Mouse (Mus musculus): ENCODE data around the gene Ms4a18.
"Not testable (repeated sequence)": the region's sequence is repeated elsewhere in the genome, so short reads cannot be mapped to it uniquely, and the experiment has no call there.

Gene Ms4a18

DNA sequence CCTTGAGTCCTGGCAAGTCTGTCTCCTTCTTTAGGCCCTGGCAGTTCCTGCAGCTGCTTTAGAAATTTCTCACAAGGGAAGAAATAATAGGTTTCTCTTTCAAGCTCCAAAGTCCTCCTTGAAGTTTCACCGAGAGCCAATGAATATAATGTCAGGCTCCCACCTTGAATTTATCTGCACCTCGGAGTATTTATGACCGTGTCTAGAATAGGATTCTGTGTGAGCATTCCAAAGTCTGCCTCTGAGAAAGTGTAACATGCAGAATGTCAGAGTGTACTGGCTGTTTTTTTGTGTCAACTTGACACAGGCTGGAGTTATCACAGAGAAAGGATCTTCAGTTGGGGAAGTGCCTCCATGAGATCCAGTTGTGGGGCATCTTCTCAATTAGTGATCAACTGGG is at the start of gene Ms4a18:
TSS of gene Ms4a18 (minus strand) at position 141 of the 400 bp plus-strand sequence.
- DNase-seq: no peak

DNA sequence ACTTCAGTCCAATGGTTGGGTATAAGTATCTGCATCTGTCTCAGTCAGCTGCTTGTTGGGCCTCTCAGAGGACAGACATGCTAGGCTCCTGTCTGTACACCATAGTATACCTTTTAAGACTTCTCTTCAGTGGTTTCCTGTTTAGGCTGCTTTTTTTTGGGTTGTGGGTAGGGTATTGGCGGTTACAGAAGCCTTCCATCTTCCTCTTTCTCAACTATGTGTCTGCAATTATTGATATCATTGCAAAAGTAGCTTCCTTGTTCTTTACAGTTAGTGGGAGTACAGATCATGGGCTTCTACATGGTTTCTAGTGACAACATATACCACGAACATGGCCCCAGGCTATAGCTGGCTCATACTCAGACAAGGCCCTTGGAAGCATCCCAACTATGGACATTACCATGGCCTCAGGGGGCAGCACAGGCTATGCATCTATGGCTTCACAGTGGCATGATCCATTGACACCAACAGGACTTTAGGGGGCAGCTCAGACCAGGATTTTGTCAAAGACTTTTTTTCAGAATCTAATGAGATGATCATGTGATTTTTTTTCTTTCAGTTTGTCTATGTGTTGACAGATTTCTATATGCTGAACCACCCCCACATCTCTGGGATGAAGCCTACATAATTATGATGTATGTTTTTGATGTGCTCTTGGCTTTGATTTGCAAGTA is 47.5 kb upstream of the Ms4a18 start:
- DNase-seq: no peak

DNA sequence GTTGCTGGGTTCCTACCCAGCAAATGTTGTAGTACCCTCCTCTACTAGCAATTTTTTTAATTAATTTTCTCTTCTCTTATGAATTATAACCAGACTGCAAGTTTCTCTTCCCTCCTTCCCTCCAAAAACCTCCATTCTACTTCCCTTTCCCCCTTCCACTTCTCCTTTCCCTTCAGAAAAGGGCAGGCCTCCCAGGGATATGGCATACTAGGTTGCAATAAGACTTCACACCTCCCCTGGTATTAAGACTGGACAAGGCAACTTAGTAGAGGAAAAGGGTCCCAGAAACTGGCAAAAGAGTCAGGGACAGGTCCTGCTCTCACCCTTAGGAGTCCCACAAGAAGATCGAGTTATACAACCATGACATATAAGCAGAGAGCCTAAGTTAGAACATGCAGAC is 43.1 kb upstream of the Ms4a18 start:
- DNase-seq: no peak

DNA sequence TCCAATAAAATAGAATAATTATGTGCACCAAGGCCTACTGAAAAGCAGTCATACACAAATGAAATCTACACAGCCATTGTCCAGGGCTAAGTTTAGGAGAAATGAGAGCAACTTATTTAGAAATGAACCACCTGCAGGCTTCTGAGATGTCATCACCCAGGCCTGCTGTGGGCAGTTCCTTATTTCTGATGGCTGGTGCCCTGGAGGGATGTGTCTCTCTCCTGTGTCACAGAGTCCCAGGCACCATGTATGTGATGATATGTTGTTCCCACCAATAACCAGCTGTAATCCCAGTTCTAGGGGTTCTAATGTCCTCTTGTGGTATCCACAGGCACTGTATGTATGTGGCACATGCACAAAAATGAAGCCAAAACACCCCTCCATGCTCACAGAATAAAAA is 42.1 kb upstream of the Ms4a18 start:
- no peak for DNase-seq

DNA sequence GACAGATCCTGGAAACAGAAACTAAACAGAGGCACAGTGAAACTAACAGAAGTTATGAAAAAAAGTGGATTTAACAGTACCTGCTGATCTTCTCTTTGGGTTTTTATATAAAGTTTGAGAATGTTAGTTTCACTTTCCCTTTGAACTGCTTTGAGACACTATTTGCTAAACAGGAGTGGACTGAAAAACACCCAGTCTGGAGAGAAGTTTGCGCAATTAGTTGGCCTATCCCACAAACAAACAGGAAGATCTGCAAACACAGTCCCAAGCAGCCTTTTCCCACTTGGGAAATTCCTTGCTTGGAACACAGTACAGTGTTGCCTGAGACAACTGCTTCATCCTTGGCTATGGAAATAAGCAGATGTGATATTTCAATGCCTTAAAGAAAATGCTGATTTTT is 37.9 kb upstream of the Ms4a18 start:
- not testable (repeated sequence) for DNase-seq

DNA sequence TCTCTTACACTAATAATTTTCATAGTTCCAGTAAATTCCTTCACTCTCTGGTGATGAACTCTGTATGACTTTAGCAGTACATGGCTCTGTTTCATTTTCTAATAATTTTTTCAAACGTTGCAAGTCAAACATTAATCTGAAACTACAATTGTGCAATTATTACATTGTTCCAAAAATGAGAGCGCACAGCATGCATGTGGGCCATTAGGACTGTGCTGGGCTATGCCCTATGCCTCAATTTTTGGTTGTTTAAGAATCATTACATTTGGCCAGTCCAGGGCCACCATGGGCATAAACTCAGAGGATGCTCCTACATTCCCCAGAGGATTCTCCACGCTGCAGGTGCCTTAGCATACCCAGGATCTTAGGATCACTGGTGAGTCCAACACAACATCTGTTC is 35.4 kb upstream of the Ms4a18 start:
- DNase-seq: no peak

DNA sequence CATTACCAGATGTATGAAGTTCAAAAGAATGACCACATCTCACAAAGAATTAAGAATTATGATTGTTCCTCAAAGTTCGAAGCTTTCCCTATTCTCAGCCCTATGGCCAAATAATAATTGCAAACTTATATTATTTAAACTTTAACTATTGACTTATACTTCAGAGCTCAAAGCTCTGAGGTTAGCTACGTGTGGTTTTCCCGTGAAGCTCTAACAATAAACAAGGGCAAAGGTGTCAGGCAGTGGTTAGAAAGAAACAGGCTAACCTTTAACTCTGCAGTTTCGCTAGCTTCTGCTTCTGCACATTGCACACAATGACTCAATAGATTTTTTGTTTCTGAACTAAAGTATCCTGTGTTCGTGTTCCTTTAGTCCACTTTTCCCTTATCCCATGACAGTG is 35.0 kb upstream of the Ms4a18 start:
- DNase-seq: no peak

DNA sequence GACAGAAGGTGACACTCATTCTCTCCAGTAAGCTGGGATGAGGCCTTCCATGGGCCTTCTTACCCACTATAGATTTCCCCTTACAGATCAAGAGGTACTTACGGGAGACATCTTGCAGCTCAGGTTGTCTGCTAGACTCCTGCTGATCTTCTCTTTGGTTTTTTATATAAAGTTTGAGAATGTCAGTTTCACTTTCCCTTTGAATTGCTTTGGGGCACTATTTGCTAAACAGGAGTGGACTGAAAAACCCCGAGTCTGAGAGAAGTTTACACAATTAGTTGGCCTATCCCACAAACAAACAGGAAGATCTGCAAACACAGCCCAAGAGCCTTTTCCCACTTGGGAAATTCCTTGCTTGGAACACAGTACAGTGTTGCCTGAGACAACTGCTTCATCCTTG is 32.5 kb upstream of the Ms4a18 start:
- DNase-seq: no peak

DNA sequence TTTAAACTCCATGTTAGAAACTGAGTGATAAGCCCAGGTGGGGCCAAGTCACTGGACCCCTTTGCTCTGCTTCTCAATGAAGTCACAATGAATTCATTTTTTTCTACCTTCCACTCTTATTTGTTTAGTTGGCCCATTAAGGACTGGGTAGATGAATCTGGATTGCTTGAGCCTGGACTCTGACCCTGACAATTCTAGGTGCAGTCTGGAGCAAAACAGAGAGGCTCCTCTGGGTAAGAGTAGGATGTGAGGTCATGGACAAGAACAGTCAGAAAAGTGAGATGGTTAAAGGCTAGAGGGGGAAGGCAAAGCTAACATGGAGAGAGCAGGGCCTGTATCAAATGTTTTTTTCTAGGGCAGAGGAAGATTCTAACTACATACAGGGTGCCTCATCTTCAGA is 31.6 kb upstream of the Ms4a18 start:
- DNase-seq: no peak

DNA sequence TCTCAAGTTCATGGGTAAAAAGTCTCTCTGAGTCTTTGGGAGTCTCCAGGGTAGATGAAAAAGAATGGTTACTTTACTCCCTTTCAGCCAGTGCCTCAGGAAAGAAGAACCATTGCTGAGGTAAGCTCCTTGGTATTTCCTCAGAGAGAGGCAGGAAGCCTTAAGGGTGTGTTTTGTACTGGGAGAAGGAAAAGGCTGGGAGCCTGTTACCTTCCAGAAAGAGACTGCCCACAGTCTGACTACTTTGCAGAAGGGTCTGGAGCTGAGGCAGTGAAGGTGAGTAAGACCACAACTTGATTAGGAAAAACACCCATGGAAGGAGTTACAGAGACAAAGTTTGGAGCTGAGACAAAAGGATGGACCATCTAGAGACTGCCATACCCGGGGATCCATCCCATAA is 30.7 kb upstream of the Ms4a18 start:
- DNase-seq: no peak

DNA sequence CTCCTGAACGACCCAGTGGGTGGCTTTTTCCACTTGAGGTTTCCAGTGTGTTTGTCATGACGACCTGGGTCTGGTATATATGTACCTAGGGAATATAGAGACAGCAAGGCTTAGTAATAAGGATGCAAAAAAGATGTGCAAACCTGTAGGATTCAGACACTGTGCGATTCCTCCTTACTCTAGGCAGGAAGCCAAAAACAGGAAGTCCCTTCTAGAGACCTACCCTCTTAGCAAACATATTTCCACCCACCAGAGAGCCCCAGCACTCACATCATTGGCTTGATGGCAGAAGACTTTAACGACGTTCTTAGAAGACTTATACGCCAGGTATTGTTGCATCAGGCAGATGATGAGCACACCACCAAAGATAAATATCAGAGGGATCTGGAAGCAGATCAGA is 30.2 kb upstream of the Ms4a18 start:
- DNase-seq: no peak

DNA sequence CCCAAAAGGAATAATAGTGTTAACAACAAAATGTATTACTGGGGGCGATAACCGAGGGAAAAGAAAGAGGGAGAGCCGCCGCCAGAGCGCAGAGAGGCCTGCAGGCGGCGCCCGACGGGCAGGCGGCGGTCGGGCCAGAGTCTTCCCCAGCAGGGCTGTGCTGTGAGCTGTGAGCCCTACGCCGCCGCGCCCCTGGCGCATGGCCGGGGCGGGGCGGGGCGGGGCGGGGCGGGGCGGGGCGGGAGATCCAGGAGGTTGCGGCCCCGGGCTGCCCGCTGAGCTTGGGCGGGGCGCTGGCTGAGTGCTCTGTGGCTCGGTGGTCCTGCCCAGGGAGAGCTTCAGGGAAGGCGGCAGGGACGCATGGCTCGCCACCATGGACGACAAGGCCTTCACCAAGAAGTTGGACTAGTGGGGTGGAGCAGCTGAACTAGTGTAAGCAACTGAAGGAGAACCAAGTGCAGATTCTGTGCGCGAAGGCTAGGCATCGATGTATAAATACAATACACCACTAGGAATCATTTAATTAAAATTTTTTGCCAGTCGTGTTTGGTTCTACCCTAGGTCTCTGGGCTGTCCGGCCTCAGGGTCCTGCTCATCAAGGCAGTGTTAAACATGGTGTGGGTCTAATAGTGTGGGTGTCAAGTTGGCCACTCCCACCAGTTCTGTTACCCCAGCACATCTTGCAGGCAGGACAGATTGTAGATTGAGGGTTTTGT is 27.3 kb upstream of the Ms4a18 start:
- no peak for DNase-seq

DNA sequence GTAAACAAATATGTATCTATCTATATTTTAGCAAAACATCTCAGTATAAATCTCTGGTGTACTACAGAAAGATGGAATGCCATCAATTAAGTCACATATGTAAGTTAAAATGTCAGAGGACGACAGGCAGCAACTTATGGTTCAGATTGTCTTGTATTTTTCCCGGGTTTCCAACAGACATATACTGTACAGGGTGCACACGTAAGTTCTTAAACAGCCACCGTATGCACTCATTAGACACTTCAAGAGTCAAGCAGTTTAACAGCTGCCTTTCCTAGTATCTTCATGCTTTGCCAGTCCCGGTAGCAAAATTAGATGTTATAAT is 26.8 kb upstream of the Ms4a18 start:
- no peak for DNase-seq

DNA sequence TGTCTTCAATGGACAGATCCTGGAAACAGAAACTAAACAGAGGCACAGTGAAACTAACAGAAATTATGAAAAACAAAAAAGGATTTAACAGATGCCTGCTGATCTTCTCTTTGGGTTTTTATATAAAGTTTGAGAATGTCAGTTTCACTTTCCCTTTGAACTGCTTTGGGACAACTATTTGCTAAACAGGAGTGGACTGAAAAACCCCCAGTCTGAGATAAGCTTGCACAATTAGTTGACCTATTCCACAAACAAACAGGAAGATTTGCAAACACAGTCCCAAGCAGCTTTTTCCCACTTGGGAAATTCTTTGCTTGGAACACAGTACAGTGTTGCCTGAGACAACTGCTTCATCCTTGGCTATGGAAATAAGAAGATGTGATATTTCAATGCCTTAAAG is 19.7 kb upstream of the Ms4a18 start:
- DNase-seq: no peak

DNA sequence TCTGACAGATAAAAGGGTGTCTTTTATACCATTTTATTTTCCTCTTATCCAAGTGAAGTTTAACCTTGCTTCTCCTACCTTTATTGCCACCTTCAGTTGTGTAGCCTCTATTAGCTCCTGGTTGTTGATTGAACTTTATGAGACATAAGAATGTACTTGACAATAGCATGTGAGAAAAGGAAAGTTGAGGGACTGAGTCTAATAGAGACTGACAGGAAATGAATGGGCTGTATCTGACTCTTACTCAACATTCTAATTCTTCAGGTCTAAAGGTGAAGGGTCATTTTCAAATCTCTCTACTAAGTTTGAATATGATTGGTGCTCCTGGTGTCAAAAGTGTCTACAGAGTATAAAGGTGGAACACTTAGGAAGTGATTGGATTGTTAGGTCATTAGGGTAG is 4.6 kb upstream of the Ms4a18 start:
- DNase-seq: no peak

DNA sequence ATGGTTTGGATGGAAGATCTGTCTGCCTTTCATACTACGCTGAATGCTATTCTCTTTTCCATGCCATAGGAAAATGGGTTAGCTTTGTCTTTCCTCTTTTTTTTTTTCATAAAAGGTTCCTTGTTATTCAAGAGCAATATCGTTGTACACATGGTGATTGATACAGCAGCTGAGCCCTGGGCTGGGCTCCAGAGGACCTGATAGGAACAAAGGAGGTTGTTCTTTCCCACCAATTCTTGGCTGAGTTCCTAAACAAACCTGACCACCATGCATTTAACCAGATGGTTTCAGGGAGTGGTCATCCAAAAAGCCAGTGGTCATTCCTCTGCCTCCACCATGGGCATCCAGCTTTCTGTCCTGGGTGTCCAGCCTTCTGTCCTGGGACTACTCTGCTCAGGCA is 580 bp downstream of the Ms4a18 start:
- DNase-seq: no peak

DNA sequence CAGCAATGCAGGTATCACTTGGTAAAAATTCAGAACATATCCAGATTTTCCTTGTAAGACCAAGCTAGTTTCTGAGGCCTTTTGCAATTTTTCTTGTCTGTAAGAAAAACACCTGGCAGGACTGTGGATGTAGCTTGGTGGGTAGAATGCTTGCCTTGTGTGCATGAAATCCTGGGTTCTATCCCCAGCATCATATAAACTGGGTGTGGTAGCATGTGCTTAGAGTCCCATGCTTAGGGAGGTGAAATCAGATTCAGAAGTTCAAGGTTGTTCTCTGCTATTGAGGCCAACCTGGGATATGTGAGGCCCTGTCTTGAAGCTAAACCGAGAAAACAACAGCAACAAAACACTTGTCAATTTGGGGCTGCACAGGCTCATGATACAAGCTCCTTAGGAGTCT is 1.8 kb downstream of the Ms4a18 start:
- no peak for DNase-seq

DNA sequence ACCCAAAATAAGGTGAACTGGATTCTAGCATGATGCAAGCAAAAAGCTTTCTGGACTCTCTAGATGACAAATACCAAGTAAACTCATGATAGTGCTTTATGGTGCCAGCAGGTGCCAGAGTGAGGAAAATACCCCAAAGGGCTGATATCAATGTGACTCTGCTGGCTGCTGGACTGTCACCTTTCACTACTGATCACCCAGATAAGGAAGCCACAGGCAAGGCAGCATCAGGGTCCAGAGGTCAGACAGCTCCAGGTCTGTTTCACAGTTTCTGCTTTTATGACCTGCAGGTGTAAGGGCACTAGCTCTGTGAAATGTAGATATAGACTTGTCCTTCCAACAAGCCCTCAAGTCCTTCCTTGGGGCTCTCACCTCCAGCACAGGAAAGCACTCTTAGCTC is 2.4 kb downstream of the Ms4a18 start:
- no peak for DNase-seq

DNA sequence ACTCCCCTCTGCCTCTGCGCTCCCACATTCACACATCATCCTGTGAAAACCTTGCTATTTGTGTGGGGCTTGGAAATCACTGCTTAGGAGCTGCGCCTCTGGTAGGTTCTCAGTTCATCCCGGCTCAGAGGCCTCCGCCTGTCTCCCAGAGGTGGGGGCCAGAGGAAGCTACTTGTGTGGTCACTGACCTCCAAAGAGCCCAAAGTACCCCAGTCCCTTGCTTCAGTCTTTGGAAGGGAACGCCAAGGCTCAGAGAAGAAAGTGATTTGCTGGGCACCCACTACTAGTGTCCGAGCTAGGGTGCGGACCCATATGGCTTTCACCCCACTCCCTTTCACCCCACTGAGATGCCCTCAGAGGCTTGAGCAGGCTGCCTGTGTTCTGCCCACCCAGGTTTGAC is 24.7 kb downstream of the Ms4a18 start, which contains the start of gene Ms4a15:
TSS of gene Ms4a15 (minus strand) at position 101 of the 400 bp plus-strand sequence.
- DNase-seq: no peak

DNA sequence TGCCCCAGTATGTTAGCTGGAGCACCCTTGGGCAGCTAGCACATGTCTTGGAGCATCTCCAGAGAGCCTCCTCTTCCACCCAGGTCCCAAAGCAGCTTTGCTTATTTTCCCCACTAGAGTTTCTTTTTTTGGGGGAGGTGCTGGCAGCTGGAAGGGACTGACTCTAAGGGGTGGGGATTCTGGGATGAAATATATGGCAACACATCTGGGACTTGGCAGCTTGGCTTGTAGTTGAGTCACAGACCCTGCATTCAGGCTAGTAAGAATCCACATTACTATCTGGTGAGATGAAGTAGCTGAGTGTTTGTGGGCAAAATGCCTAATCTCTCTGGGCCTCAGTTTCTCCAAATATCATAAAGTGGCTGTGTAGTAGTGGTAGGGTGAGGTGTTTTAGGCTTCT is 25.9 kb downstream of the Ms4a18 start:
- DNase-seq: no peak

DNA sequence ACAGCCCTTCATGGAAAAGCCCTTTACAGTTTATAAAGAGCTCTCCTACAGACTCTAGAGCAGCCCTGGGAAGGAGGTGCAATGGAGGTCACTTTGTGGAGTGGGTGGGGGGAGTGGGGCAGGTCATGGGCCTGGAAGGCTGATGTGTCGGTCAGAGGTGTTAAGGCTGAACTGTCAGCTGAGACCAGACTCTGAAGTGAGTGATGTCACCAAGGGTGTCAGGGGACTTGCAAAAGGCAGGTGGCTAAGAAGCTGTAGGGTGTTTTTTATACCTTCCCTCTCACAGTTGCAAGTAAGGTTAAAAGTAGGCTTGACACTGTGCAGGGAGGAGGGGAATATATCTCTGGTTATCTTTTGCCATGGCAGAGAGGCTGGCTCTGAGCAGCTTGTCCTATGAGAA is 27.1 kb downstream of the Ms4a18 start:
- DNase-seq: no peak

DNA sequence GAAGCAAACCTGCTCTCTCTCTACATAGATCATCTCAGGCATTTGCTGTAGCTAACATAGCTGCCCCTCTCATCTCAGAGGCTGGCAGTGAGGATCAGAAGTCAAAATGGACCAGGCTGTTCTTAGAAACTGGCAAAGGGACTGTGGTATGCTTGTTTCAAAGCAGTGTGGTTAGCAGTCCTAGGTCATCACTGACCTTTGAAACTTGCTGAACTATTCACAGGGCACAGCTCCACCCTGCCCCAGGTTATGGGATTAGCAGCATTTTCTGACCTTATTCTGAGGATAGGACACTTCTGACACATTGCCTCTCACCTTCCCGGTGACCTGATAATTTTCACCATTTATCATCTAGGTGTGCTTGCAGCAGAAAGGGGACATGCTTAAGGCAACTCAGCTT is 29.3 kb downstream of the Ms4a18 start:
- no peak for DNase-seq

DNA sequence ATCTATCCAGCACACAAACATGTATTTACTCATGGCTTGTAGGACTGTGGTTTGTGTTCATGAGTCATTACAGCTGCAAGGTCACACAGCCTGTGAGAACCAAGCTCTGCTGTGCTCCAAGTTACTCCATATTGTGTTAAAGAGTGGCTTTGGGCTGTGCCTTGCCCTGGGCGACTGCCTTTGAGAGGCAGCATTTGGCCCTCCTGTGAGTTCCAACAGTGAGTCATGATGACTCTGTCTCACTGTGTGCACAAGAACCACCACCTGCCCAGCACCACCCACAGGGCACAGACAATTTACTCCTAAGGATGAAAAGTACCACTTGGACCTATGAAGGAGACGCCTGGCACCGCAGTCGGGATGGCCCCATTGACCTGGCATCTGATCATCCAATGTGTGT is 31.9 kb downstream of the Ms4a18 start:
- DNase-seq: no peak

DNA sequence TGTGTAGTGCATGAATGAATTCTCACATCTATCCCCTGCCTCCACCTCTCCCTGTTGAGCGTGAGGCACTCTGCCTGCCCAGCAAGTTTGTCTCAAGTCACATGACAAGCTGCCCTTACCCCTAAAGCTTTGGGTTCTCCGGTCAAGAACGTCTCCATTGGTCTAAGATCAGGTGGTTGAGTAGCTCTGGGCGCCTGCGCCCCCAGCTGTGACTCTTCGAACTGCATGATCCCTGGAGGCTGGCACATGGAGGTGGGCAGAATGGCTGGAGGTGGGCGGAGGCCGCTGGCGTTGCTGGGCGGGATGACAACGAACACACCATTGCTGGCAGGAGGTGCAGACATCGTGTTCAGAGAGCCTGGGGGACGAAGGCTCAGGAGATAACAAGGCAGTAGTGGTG is 33.3 kb downstream of the Ms4a18 start:
- DNase-seq: no peak

DNA sequence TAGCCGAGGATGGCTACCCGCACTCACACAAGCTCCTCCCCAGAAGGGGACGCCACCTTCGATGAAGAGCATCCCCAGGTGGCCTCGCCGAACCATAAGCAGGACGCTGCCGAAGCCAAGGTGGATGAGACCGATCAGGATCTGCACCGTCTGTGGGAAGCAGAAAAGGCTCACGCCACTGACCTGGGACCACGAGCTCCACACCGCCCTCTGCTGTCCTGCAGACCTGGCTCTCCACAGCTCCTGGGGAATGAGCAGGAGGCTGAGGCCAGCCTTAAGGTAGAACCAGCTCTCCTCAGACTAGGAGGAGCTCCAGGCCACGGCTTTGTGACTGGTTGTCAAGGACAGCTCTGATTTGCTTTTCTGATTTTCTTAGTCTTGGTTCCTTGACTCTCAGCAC is 34.7 kb downstream of the Ms4a18 start:
- DNase-seq: peak; percentile 20

Measured in cerebellum, adult 11 months (tissue).